Mouse (Mus musculus): Measurements from ENCODE around the gene Bcl9.

Bcl9 gene

DNA sequence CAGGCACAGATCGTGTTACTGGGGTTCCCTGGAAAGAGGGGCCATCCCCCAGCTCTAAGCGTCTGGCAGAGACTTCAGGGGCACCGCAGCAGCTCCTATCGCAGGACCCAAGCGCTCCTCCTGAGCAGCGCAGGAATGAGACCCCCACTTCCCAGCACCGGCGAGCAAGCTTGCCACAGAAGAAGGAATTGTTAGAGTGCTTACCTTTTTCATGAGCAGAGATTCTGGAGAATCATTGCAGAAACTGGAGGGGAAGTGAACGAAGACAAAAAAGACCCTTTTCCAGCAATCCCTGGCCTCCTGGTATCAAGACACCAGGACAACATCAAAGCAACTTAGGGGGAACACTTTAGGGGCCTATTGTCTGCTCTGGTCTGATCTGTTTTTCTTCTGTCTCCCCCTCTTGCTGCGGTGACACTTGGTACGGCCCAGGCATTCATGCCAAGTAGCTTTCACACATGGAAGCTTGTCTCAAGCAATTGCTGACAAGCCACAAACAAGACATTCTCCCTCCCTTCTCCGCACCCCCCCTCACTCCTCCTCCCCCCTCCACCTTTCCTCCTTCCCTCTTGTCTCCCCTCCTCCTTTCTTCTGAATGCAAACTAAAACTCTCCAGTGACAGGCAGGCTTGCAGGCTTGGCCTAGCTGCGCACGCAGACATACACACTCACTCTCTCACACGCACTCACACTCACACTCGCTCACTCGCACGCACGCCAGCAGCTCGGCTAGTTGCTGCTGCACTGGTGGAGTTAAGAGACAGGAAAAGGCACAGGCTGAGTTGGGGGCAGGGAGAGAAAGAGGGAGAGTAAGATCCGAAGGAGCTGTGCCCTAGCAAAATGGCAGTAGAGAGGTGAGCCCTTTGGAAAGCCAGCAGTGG is at the start of gene Bcl9:
Gene Bcl9, minus strand, starts transcription at position 365 of the 880 bp plus-strand sequence.
- peak; percentile 93 for DNase-seq

DNA sequence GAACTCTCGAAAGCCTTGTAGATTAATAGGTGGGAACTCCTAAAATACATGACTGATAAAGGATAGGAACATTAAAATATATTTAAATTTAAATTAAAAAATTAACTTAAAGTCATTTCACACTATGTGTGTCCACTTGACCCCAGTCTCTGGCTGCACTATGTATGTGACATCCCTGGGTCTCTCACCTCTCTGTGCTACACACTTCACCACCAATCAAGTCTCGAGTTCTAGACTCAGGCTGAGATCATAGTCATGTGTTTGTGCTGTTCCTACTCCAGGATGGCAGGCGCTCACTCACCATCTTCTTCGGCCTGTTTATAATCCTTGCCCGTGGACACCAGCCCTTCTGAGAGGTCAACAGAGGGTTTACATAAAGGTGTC is 41.5 kb upstream of the Bcl9 start:
- no peak for DNase-seq

DNA sequence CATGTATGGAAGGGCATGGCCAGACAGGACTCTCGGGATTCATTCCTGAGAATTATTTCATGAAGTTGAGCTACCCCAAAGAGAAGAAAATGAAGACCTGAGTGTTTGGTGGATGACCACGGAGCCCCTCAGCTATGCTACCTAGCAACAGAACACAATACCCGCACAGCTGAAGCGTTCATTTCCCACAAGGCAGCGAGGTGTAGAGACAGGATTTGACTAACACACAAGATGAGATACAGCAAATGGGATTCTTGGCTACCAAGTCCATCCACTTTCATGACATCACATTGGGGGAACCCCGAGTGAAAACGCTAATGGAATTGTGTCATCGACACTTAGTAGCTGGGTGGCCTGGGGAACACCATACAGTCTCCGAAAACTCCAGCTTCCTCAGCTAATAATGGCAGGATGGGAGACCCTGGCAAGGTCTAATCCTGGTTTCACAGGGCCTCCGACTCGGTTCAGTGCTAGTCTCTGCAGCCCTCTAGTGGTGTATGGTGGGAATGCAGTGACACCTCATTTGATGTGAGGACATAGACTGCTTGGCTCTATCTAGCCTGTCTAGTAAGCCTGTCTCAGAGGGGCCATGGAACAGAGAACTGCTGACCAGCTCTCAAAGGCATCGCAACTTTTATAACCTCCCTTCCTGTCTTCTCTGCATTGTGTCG is 40.9 kb upstream of the Bcl9 start:
- DNase-seq: peak; percentile 94

DNA sequence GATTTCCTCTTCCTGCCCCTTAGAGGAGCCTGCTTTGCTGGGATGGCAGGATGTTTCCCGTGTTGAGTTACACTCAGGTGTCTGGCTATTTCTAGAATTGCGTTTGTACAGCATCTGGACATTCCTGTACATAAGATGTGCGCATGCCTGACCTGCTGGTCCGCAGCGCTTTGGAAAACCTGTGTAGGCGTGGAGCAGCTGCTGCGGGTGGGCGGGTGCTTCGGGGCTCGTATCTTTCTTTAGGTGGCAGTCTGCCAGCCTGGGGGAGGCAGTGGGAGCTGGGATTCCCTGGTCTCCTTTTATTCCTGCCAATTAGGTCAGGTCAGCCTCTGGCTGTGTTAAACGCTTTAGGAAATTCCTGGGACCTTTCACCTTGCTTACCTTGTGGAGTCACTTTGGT is 39.6 kb upstream of the Bcl9 start:
- peak; percentile 43 for DNase-seq

DNA sequence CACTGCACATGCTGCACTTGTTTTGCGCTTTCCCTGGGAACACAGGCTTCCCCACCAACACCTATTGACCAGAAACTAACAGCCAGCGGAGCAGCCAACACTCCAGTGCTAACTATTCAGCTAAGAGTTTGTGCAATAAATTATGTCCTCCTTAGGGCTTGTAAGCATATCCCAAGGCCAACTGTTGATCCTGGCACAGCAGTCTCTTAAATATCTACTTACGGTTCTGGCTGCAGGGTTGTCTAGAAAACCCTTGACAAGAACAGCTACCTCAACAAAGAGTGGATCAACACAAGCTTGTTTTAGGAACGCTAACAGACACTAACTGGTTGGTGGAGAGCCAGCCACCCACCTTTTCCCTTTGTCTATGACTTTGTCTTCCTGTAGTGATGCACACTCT is 38.6 kb upstream of the Bcl9 start:
- DNase-seq: no peak

DNA sequence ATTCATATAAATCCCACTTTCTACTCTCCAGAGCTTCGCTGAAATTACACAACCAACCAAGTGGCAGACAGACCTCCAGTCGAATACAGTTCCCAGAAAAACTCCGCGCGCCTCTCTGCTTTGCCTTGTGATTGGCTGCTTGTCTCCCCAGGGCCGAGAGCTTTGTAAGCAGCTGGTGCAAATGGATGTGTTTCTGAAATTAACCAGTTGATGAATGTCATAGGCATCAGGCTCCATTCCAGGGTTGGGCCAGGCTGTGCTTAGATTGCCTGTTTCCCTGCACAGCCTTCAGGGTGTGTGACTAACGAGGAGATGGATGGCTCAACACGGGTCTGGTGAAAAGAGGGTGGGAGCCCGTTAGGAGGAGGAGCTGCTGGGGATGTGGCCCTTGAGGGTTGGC is 36.9 kb upstream of the Bcl9 start:
- peak; percentile 28 for DNase-seq

DNA sequence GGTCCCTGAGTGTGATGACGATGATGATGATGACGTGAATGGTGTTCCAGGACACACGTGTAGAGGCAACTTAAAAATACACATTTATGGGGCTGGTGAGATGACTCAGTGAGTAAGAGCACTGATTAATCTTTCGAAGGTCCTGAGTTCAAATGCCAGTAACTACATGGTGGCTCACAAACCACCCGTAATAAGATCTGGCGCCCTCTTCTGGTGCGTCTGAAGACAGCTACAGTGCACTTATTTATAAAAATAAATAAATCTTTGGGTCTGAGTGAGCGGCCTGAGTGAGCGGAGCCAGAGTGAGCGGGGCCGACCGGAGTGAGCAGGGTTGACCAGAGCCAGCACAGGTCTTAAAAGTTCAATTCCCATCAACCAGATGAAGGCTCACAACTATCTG is 34.5 kb upstream of the Bcl9 start:
- peak; percentile 30 for DNase-seq

DNA sequence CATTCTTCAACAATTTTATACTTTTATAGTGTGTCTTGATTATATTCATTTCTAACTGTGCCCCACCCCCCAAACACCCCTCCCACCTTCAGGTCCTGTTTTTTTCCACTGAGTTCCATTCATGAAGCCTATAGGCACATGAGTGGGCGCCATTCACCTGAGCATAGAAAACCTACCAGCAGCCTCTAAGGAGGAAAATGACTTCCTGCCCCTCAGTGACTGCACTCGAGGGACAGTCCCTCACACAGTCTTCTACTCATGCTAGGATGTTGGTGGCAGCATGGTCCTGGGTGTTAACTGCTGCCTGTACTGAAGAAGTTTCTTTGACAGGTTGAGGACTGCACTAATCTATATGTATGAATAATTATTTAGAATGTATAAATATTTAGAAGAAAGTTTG is 30.1 kb upstream of the Bcl9 start:
- DNase-seq: no peak

DNA sequence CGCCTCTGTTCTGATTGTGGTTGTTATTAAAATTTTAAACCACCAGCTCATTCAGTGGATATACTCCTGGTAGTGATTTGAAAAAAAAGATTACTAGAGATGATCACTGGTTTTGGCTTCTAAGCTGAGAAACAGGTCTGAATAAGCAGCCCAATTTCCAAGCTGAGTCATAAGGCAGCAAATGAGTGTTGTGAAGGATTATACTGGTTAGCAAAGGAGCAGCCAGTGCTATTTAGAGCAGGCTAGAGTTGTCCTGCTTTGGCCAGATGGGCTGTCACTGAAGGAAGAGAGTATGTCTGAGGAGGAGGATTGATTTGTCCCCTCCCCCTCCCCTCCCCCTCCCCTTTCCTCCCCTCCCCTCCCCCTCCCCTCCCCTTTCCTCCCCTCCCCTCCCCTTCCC is 29.6 kb upstream of the Bcl9 start:
- DNase-seq: no peak

DNA sequence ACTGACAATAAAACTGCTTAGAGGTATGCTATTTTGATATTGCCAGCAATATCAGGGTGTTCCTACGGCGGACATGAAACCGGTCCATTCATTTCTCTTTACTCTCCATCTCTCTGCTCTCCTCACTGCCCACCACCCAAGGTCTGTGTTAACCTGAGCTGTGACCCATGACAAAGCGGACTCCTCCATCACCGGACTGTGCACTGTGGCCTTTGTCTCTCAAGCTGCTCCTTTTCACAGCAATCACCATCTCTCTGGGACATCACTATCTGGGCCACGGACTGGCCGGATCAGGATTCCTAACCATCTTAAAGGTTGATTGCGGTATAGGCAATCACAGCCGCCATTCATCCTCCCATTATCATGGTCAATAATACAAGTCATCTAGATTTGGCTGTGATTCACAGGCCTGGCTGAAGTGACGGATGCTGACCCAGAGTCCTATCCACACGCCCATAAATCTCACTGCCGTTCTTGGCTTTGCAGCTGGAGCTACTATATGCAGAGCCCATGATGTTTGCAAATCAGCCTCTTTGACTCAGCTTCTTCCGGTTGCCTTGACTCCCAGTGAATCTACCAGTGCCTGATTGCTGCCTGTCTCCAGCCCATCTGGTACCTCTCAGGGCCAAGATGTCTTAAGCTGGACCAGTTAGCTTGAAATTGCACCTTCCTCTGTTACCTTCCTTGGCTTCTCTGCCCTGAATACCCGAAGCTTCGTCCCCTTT is 28.1 kb upstream of the Bcl9 start:
- DNase-seq: no peak

DNA sequence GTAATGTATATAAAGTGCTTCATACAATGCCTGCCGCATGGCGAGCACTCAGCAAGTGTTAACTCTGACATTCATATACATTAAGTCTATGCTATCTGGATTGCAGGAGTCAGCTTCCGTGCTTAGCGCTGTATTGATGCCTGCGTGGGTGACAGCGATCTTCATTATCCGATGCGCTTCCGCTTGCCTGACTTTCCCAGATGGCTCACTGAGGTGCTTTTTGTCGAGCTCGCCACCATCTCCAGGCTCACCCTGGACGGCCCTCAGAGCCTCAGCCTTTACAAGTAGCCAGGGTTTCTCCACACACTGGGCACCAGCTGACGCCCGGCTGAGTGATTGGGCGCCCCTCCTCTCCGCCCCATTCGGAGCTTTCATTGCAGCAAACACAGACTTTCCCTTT is 26.3 kb upstream of the Bcl9 start:
- DNase-seq: no peak

DNA sequence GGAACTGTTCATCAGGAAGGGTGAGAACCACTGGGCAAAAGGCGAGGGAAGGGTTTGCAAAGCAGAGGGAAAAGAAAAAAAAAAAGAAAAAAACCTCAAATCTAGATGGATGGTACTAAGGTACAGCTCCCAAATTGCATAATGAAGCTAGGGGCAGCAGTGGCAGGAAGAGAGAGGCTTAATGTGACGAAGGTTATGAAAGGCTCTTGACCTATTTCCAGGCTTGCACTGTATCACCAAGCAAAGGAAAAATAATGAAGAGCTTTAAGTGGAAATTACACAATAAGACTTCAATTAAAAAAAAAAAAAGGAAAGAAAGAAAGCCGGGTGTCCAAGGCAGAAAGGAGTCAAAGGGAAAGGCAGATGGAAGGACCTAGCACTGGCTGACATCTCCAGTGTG is 19.6 kb upstream of the Bcl9 start:
- no peak for DNase-seq

DNA sequence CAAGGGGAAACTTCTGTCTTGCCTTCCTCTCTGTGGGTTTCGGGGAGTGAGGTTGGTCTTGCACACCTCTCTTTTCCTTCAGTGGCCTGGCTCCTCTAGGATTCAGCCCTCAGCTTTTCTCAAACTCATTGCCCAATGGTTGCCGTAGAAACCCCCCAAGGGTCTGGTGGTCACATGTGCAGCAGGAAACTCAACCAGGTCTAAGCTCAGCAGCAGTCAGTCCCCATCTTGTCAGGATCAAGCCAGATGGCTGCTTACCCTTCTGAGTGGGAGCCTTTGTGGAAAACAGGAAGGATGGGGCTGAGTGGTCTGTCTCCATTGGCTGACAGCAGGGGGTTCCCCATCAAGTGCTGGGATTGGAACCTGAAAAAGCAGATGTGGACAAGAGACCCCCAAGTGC is 15.7 kb upstream of the Bcl9 start:
- no peak for DNase-seq

DNA sequence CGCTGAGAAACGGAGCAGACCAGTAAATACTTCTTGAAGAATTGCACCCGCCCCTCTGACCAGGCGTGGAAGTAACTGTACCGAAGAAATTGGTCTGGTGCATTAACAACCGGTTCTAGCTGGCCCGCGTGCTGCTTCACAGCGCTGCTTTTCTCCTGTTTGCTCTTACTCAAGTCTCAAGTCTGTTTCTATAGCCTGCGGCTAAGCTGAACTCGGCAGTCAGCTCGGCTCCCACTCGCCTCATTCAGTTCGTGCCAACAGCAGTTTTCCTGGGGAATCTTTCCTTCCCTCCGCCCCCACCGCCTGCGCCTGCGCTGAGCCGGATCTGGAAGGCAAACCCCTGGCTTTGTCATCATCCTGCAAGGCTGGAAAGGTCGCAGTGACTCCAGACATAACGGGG is 14.3 kb upstream of the Bcl9 start:
- peak; percentile 81 for DNase-seq

DNA sequence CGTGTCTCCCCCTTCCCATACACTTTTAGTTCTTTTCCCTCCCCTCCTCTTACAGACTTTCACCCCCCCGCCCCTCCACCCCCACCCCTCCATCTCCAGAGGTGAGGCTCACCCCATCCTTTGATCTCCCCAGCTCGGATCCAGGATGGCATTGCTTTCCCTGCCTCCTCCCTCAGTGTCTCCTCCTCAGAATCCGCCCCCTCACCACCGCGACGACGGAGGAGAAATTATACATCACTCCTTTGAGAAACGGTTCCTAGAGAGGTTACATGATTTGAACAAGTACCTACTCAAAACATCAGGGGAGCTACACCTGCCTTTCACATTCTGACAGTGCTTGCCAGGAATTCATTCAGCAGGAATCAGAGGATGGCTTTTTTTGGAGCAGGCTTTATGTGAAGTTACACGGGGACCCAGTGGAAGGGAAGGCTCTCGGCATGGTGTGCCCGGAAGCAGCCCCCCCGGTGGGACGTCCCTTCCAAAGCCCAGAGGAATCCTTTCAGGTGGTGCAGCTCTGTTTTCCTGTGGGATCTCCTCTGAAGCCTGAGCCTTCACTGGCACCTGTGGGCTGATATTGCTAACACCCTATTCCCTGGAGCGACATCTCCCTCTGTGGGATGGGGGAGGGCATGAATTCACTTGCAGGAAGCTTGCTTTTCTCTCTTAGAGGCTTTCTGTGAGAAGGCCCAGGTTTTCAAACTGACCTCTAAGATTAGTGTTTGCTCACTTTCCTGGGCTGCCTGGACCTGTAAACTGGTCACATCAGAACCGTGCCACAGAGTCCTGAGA is 12.2 kb upstream of the Bcl9 start:
- DNase-seq: no peak

DNA sequence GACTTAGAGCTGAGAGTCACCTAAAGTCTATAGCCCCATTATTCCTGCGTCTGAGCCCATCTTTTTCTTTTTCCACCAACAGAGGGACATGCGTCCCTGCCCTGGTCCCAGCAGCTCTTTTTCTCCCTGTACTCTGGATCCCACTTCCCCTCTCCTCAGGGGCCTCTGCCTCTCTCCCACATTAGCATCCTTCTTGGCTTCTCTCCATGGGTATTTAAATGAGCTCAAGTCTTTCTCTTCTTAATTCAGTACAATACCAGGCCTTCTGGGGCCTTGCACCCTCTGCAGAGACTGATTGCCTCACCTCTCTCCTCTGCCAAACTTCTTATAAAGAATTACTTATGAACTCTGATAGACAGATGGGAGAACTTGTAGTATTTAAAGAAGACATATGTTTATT is 10.7 kb upstream of the Bcl9 start:
- no peak for DNase-seq

DNA sequence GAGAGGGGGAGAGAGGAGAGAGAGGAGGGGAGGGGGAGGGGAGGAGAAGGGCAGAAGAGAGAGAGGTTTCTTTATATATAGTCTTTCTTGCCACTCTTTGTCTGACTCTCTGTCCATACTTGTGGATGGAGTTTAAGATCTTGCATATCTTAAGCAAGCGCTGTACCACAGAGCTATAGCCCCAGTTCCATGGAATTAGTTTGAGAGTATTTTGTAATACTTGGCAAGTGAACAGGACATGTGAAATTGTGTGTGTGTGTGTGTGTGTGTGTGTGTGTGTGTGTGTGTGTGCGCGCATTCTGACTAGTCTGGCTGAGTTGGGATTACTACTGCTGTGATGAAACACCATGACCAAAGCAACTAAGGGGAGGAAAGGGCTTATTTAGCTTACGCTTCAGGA is 8.2 kb upstream of the Bcl9 start:
- DNase-seq: no peak

DNA sequence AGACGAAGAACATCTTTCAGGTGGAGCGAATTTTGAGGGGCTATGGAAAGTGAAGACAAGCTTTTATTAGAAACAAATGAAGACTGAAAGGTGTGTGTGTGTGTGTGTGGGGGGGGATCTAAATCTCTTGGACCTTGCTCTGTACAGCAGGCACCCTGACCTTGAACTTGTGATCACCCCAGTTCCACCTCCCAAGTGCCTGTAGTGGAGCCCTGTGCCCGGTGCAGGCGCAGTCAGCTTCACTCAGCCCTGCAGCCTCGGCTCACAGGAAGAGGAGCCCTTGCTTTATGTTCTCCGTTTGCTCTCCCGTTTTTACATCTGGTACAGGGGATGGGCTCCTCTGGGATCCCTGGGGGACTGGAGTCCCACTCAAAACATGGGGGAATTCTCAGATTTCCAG is 3.9 kb upstream of the Bcl9 start:
- no peak for DNase-seq

DNA sequence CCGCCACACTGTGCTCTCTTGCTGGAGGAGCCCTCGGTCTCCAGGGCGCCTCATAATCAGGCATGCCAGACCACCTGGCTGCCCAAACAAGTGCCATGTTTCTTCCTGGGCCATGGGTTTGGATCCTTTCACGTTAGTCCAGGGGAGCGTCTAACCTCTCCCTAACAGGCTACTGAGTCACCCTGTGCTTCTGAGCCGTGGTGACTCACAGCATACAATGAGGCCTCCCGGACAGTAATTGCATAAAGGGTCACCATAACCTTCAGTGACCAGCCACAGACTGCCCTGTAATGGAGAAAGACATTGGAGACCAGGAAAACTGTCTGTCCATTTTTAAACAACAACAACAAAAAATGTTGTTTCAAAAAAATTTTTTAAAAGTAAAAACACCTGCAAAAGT is 2.7 kb upstream of the Bcl9 start:
- no peak for DNase-seq

DNA sequence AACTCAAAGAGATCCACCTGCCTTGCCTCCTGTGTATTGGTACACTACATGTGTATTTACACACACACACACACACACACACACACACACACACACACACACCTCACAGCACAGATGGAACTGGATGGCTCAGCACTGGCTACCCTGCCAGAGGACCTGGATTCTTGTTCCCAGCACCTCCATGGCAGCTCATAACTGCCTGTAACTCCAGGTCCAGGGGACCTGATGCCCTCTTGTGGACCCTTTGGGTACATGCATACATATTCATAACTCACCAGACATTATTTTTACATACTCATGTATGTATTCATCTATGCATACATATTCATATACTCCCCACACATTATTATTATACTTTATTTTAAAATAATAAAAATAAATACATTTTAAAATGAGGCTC is 2.2 kb upstream of the Bcl9 start:
- DNase-seq: no peak

DNA sequence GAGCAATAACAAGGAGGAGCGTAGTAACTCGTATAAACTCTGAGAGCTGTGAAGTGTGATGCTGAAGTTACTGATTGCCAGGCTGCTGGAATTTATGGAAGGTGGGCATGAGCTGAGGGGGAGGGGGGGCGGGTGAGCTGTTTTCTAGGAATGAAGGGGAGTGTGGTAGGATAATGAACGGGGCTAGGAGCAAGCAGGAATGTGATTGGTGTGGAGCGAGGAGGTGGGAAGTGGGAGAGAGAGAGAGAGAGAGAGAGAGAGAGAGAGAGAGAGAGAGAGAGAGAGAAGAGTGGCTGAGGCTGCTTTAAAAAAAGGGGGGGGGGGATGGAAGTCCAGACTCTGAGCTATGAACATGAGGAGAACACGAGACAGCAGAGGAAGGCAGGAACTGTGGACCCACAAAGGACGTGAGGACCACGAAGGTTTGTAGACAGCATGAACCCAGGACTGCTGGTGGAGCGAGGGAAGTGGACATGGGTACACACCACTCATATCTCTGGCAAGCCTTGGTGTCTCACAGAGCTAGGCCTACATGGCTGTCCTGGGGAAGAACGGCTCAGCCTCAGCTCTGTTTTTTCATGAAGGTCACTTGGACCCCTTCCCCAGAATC is 1.2 kb upstream of the Bcl9 start:
- DNase-seq: peak; percentile 9

DNA sequence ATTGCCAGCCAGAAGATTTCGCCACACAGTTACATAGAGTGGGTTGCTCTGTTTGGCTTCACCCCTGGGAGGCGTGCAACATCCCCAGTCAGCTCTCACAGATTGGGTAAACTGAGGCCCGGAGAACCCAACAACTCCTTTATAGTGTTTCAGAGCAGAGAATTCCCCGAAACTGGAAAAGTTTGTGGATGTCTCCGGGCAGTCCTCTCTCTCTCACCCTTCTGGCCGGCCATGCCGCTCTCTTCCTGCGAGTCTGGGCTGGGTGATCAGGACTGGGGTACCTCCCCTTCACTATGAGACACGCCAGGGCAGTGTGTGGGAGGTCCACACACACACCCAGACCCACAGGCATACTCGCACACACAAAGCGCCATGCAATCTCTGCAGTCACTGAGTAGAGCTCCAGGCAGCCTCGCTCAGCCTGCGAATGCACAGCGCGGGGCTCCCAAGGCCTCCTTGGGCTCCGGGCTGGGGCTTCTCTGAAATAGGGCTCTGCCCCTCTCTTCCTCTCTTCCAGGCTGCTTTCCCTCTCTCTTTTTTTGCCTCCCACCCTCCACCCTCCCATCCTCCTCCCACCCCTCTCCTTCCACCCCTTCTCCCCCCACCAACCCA is 670 bp downstream of the Bcl9 start:
- peak; percentile 58 for DNase-seq

Measured in lung, postnatal 10 days (tissue).